Mouse (Mus musculus) testis, adult 2 months (tissue): ENCODE results near the gene Csmd2. TPM values are rescaled to one million over a fixed set of nuclear protein-coding genes. Genes with fewer than 3 reads are reported as not detected.

Experiments used
- H3K27ac ChIP-seq: fragments of 200-500 bp; 2 replicates; pipeline ENCODE4 v1.5.1; 2012; ENCODE audit warnings: low read depth, low read length; ENCODE audit not compliant: control insufficient read depth, insufficient read depth
- H3K27me3 ChIP-seq: fragments of 200-500 bp; 2 replicates; pipeline ENCODE4 v1.6.1; 2012; ENCODE audit warnings: mild to moderate bottlenecking, low read length, moderate library complexity; ENCODE audit not compliant: control insufficient read depth, insufficient read depth
- H3K36me3 ChIP-seq: fragments of 200-500 bp; 2 replicates; pipeline ENCODE4 v1.6.1; 2012; ENCODE audit warnings: mild to moderate bottlenecking, low read length; ENCODE audit not compliant: control insufficient read depth, insufficient read depth
- H3K4me1 ChIP-seq: fragments of 200-500 bp; 2 replicates; pipeline ENCODE4 v1.6.1; 2012; ENCODE audit warnings: low read length; ENCODE audit not compliant: control insufficient read depth, insufficient read depth
- H3K4me3 ChIP-seq: fragments of 200-500 bp; 2 replicates; pipeline ENCODE4 v1.5.1; 2012; ENCODE audit warnings: low read depth, mild to moderate bottlenecking, low read length, moderate library complexity, mixed read lengths; ENCODE audit not compliant: control insufficient read depth
- CTCF ChIP-seq: fragments of 200-500 bp; IDR thresholded peaks from 2 replicates; pipeline ENCODE4 v1.5.1; 2012; ENCODE audit warnings: low read depth, mild to moderate bottlenecking, inconsistent platforms, low read length, moderate library complexity; ENCODE audit not compliant: control insufficient read depth, insufficient read depth, insufficient replicate concordance
- POLR2A ChIP-seq: fragments of 200-500 bp; IDR thresholded peaks from 2 replicates; pipeline ENCODE4 v1.6.1; 2012; ENCODE audit warnings: low read depth, mild to moderate bottlenecking, inconsistent platforms, low read length, moderate library complexity; ENCODE audit not compliant: control insufficient read depth
- polyA plus RNA-seq: library from polyadenylated mRNA; depleted of rRNA; stranded (reverse); fragments of >200 nt; gene quantifications from 2 replicates; pipeline ENCODE4 v1.2.3, GENCODE M21; 2012

Csmd2 gene
- polyA plus RNA-seq, 1 experiment = 2.6 TPM

GRCm38 (mm10) chr4:128171233-128171632 is 183.6 kb downstream of the Csmd2 start:
- no peak overlapping the region for H3K27ac ChIP-seq
- H3K27me3 ChIP-seq = no peaks in the 10 kb centered on the region
- no peaks in the 10 kb centered on the region for H3K4me1 ChIP-seq
- H3K36me3 ChIP-seq = no peaks in the 10 kb centered on the region
- H3K4me3 ChIP-seq = no peak overlapping the region
- TF ChIP-seq CTCF (no peak), POLR2A (no peak)

- no peaks in the 10 kb centered on the region for H3K36me3 ChIP-seq
- H3K27me3 ChIP-seq = no peaks in the 10 kb centered on the region
- TF ChIP-seq POLR2A (no peak), CTCF (no peak)
- no peak overlapping the region for H3K27ac ChIP-seq
- H3K4me1 ChIP-seq = no peaks in the 10 kb centered on the region
- no peak overlapping the region for H3K4me3 ChIP-seq
Measured at GRCm38 (mm10) chr4:128171701-128172100, 184.0 kb downstream of the Csmd2 start.

- no peak overlapping the region for H3K27ac ChIP-seq
- no peaks in the 10 kb centered on the region for H3K36me3 ChIP-seq
- H3K27me3 ChIP-seq = no peaks in the 10 kb centered on the region
- H3K4me1 ChIP-seq = no peaks in the 10 kb centered on the region; the same call in 1 of the 2 replicates
- H3K4me3 ChIP-seq = no peak overlapping the region
- TF ChIP-seq POLR2A (no peak), CTCF (no peak)
Measured at GRCm38 (mm10) chr4:128178974-128179373, 191.3 kb downstream of the Csmd2 start.

GRCm38 (mm10) chr4:128179581-128179980 is 191.9 kb downstream of the Csmd2 start:
- Histone ChIP-seq H3K4me3 (no peak overlapping the region), H3K27ac (no peak overlapping the region), H3K27me3 (no peaks in the 10 kb centered on the region), H3K36me3 (no peaks in the 10 kb centered on the region), H3K4me1 (no peaks in the 10 kb centered on the region; the same call in 1 of the 2 replicates)
- no peak for TF ChIP-seq CTCF

- TF ChIP-seq POLR2A (no peak), CTCF (no peak)
- Histone ChIP-seq H3K27ac (no peak overlapping the region), H3K36me3 (no peaks in the 10 kb centered on the region), H3K27me3 (no peaks in the 10 kb centered on the region), H3K4me1 (no peaks in the 10 kb centered on the region; the same call in 1 of the 2 replicates), H3K4me3 (no peak overlapping the region)
Measured at GRCm38 (mm10) chr4:128184747-128185146, 197.1 kb downstream of the Csmd2 start.

GRCm38 (mm10) chr4:128194454-128194853 is 206.8 kb downstream of the Csmd2 start:
- TF ChIP-seq POLR2A (no peak), CTCF (no peak)

GRCm38 (mm10) chr4:128217991-128218595 is 230.4 kb downstream of the Csmd2 start:
- peaks cover 3% of the 10 kb centered on the region for H3K4me1 ChIP-seq
- no peak overlapping the region for H3K27ac ChIP-seq

More at GRCm38 (mm10) chr4:128194454-128194853, 206.8 kb downstream of the Csmd2 start:
- Histone ChIP-seq H3K36me3 (no peaks in the 10 kb centered on the region), H3K4me1 (peaks cover 12% of the 10 kb centered on the region), H3K27ac (no peak overlapping the region), H3K27me3 (no peaks in the 10 kb centered on the region), H3K4me3 (peak overlapping the region; percentile 84)

GRCm38 (mm10) chr4:128224453-128224852 is 236.8 kb downstream of the Csmd2 start:
- H3K27ac ChIP-seq = no peak overlapping the region
- H3K27me3 ChIP-seq = no peaks in the 10 kb centered on the region
- H3K36me3 ChIP-seq = no peaks in the 10 kb centered on the region
- no peak overlapping the region for H3K4me3 ChIP-seq
- TF ChIP-seq POLR2A (no peak), CTCF (no peak)
- no peaks in the 10 kb centered on the region for H3K4me1 ChIP-seq

More at GRCm38 (mm10) chr4:128217991-128218595, 230.4 kb downstream of the Csmd2 start:
- Histone ChIP-seq H3K36me3 (no peaks in the 10 kb centered on the region), H3K27me3 (no peaks in the 10 kb centered on the region), H3K4me3 (no peak overlapping the region)
- TF ChIP-seq POLR2A (no peak), CTCF (no peak)
